Mouse (Mus musculus) c-Kit-positive CD71-positive TER-119-positive erythroid progenitor cells, embryonic 14.5 days (primary cell): ENCODE results near the gene Pi4k2b.

Experiments
- DNase-seq: peaks from one replicate; pipeline ENCODE4 v3.0.0-alpha.2; 2013; ENCODE audit warnings: low spot score

Pi4k2b gene

DNA sequence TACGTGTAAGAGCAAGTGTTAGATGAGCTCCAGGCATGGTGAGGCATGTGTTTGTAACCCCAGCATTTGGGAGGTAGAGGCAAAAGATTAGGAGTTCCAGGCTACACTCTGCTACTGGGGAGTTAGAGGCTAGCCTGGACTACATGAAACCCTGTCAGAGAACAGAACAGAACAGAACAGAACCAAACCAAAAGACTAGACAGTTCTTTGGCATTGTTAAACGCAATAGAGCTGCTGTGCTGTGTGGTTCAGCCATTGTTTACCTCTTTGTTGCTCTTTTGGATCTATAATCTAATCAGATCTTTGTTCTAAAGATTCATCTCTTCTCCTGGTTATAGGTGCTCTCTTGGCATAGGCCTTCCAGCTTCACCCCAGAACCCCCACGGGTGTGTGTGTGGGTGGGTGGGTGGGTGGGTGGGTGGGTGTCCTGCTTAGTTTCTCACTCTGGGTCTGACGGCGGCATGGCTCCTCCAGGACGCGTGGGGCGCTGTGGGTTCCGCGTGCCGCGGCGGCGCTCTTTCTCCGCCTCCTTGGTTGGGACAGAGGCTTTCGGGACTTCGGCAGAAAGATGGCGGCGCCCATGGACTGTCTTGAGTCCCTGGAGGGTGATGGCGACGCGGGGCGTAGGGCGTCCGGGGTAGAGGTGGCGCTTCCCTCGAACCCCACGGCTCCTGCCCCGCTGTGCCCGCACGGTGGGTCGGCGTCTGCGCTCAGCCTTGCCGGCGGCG is 41.3 kb downstream of the Pi4k2b start:
- peak; percentile 81 for DNase-seq

DNA sequence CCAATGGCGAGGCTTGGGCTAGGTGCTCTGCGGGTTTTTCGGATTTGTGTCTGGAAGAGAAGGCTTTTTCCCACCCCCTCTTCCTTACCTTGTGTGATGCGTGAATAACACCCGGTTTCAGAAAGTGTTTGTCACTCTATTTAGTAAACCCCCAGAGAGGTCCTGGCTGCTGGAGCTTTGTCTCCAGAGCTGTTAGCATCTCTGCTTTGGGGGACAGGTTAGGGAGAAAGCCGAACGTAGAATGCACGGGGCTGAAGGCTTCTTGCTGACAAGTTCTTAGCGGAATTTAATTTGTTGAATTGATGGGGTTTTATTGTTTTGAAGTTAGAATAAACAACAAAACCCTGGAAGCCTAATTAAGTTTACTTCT is 41.9 kb downstream of the Pi4k2b start:
- DNase-seq, result no peak

DNA sequence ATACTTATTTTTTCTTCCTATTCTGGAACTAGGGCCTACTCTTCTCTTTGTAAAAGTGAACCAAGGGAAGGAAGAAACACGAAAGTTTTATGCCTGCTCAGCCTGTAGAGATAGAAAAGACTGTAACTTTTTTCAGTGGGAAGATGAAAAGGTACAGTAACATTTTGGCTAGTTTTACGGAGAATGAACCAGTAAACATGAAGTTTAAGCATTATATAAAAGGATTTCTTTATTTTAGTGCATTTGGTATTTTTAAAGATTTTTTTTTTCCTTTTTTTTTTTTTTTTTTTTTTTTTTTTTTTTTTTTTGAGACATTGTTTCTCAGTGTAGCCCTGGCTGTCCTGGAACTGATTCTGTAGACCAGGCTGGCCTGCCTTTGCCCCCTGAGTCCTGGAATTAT is 42.6 kb downstream of the Pi4k2b start:
- DNase-seq, result no peak

DNA sequence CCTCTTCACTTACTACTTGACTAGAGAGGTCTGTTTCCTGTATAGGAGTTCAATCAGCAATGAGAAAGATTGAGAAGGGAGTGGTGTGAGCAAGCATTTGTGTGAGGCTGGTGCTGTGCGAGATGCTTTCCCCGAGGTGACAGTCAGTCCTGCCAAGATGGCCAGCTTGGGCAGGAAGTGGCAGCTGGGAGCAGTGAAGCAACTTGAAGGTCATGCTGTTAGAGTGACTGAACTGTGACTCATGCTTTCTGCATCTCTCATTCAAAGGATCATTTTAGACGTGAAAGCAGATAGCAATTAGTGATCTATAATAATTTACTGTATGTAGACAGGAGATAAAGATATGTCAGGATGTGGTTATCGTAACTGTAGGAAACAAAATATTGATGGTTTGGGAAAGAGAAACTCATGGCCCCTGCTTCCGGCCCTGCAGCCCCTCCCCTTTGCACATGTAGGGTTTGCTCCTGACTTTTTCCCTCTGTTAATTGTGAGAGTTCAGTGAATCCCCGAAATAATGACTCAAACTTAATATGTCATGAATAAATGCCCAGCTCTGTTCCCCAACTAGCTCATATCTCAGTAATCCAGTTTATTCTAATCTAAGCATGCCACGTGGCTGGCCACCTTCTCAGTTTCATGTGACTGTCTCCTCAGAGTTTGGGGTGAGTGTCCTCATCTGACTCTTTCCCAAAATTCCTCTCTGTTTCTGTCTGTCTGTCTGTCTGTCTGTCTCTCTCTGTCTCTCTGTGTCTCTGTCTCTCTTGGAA is 45.4 kb downstream of the Pi4k2b start:
- DNase-seq, result peak; percentile 8

DNA sequence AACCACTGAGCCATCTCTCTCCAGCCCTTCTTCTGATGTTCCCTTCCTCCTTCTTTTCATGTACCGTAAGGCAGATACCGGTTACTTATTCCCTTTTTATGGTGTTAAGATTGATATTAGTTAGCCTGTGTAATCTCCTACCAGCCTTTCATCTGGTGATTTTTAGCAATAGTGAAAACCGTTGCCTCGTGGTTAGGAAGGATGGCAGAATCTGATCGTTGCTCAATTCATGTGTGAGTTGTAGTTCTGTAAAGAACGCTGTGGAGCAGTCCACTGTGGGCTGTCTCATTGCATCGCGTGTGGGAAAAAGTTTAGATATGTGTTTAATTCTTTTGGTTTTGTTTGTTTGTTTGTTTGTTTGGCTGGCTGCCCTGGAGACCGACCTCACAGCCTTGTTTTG is 51.9 kb downstream of the Pi4k2b start:
- no peak for DNase-seq

DNA sequence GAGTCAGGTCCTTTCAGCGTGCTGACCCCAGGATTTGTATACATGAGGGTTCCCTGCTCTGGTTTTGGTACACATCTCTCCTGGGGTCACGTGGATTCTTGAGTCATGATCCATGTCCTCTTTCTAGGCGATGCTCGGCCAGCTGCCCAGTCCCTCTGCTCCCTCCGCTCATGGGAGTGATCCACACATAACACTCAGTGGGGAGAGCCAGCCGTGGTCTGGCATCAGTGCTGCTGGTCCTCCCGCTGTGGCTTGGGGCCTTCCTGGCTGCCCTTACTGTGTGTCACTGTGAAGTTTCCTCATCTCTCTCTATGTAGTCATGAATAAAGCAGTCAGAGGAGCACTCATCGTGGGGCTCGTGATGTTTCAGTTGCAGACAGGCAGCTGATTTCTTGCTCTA is 52.7 kb downstream of the Pi4k2b start:
- no peak for DNase-seq

DNA sequence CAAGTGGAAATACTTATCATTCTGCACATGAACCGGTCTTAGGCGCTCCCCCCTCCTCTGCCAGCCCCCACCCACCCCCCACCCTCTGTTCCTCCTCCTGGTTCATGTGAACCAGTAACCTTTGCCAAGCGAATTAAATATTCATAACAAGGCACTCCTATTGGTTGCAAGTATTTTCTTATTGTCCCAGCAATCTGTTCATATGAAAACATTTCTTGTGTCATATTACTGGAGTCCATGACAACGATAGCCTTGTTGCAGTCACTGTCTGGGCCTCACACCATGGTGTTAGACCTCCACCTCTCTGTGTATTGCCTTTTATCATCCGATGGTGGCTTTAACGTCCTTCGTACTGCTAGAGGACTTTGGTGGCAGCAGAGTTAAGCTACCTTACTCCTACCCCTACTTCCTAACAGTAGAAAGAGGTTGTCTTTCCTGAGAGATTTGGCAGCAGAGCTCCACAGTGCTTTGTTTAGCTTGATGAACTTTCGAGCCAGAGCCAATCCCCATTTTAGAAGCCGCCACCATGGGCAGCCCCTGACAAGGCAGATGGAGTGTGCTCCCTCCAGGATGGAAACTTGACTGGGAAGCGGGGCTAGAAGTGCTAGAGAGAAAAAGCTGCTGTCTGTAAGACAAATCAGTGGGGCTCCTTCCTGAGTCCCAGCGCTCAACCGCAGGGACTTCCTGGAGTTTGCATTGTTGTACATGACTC is 58.1 kb downstream of the Pi4k2b start:
- DNase-seq, result no peak

DNA sequence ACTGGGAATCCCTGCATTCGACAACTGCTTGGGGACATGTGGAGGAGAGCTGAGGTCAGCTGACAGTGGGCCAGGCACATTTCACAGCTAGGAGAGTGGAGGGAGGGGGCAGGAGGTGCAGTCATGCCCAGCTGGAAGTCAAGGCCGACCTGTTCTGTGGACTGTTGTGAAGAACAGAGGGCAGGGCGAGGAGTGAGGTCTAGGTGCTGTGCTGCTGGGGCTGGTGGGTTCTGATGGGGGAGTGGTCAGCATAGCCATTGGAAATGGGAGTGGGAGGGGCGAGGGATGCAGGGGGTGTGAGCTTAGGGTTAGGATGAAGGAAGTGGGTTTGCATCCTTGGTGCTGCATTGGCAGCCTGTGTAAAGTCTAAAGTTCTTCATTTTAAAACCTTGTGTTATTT is 64.4 kb downstream of the Pi4k2b start:
- no peak for DNase-seq

DNA sequence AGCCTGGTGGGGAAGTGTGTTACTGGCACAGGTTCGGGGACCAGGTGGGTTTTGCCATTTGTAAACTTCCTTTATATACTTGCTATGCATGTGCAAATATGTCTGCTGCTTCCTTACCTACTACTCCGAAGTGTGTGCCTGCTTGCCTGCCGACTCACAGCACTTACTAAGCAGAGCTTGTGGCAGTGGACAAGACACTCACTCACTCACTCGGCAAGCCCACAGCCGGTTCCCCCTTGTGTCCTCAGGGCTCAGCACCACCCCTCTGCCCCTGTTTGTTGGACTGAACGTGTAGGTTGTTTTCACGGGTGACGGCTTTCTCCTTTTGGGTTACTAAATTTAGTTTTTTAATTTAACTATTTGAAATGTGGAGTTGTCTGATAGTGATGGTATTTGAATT is 65.0 kb downstream of the Pi4k2b start:
- DNase-seq, result no peak

DNA sequence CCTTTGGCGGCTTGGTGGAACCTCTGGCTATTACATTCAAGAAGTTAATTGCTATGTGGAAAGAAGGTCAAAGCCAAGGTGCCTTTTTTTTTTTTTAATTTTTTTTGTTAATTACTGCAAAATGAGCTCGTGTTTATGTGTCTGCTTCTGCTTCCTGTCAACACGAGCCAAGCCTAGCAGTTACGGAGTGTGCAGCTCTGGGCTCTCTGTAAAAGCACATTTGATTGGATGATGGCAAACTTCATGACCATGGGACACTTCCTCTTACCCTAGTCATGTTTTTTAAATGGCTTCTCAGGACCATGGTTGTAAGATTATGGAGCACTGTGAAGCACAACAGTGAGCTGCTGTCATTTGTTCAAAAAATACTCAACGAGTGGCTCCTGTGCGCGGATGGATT is 65.7 kb downstream of the Pi4k2b start:
- no peak for DNase-seq

DNA sequence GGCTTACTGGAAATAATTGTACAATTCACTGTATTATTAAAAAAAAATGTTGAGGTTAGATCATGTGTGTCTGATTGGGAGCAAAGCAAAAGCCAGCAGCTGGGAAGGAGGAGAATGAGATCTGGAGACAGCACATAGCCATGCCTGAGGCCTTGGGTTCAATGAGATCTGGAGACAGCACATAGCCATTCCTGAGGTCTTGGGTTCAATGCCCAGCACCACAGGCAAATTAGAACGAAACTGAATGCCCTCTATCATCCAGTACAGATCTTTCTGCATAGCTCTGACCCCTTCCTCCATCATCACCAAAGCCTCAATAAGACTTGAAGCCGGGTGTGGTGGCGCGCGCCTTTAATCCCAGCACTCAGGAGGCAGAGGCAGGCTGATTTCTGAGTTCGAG is 69.1 kb downstream of the Pi4k2b start:
- DNase-seq, result no peak

DNA sequence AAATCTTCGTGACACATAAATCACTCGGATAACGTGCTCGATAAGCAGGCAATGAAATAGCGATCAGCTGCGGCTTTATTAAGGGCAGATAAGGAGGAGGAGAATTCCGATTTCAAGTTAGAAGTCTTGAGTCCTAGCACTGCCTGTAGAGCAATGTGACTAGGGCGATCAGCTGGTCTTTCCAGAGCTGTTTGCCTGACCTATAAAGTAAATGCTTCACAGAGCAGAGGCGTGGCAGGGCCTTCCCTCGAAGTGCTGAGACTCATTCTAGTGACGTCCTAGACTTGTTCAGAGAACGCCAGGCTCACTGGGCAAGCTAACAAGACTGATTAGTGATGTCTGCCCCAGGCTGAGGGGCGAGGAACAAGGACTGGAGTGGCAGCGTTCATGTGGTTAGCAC is 69.7 kb downstream of the Pi4k2b start:
- DNase-seq, result no peak

DNA sequence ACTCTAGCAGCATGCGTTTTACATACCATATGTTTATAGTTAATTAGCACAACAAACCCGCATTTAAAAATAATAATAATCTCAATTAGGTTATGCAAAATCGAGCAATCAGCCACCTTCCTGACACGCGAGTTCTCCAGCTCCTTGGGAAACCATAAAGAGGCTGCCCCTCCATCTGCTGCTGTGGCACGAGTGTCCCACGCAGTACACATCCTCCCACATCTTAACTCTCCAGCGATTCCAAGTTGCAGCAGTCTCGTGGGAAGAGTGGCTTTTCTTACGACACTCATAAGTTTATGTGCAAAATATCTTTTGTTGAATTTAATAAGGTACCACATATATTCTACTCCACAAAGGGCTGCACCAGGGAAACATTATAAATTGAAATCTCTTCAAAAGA is 71.1 kb downstream of the Pi4k2b start:
- DNase-seq, result no peak

DNA sequence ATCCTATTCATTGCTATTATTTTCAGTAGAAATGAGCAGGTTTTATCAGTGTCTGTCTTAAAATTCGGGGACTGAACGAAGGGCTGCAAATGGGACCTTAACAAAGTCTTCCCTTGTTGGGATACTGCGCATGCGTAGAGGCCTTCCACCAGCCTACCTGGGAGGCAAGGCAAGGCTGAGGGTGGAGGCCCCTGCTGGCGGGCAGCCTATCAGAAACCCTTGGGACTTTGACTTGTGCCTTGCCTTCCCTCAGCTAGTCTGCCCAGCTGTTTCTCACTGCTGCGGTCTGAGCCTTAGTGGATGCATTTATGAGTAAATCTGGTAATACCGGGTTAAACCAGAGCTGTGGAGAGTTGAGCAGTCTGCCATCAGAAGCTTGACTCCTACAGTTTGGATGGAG is 71.9 kb downstream of the Pi4k2b start:
- DNase-seq, result no peak

DNA sequence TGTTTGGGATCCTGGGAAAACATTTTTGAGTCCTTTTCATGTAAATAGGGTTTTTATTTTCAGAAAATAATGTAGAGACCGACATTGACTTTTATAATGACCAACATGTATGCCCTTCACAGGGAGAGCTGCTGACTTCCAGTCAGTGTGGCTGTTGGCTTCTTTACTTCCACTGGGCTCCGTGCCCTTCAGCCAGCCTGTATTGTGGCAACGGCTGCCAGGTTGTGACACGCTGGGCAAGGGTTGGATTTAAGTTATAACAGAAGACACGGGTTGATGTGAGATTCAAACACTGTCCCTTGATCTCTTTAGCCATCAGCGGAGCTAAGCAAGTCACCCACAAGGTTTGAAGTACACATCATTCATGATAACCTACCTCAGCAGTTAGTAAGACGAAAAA is 77.3 kb downstream of the Pi4k2b start:
- no peak for DNase-seq
